Mouse (Mus musculus) cerebellum, postnatal 25 days (tissue): ENCODE data around the gene Gse1.
A peak's percentile ranks its signal among the peaks of the same experiment; 100 is the strongest.

Experiments used
- DNase-seq, 2 experiments: peaks; one replicate each; pipeline ENCODE4 v3.0.0; 2021; ENCODE audit warnings: mixed read lengths in 2 of 2

Gse1 gene

GRCm38 (mm10) chr8:120559654-120560053 lies 331.4 kb downstream of the Gse1 start:
- DNase-seq = peak; percentile 45 to 53

DNA sequence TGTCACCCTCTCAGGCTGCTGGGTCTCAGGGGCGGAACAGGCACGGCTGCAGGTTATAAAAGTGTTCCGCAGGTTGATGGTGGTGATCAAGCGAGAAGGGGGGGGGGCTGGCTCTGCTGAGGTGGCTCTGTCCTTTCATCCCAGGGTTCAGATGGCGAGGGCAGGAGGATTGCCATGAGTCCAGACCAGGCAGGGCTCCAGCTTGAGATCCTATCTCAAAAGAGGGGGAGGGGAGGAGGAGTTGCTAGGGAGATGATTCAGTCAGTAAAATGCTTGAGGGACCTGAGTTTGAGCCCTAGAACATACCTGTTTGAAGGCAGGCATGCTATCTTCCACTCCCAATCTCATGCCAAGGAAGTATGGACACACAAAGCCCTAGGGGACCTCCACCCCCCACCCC lies 332.3 kb downstream of the Gse1 start:
- no peak for DNase-seq

DNA sequence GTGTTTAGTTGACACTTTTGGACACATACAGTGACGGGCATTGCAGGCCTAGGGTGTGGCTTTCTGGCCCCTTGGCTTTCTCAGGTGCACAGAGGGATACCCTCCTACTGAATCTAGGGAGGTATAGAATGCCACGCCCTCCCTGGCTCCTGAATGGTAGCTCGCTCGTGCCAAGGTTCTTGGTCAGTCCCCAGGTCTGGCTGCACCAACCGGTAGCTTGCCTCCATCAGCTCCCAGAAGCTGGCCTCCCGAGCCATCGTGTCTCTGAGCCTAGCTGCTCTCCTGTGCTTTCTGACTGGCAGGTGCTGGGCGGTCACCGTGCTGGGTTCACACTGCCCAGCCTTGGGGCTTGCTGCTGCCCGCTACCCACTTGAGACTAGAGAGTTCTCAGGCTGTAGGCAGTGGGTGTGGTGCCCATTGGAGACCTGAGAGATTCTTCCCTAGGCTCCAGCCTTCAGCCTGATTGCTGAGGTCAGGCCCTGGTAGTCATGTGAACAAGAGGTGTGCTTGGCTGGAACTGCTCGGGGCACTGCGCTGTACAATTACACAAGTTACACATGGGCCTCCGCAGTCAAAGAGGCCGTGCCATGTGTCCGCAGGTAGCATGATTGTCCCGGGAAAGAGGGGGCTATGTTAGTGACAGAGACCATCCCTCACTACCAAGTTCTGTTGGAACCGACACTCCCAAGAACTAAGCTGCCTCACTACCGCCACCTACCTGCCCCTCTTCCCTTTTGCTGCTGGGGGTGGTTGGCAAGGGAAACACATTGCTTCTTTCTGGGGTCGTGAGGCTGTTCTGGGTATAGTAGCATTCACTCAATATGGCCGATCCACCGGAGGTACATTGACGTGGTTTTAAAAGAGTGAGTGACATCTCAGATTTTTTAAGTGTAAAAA lies 333.5 kb downstream of the Gse1 start:
- peak; percentile 57 to 74 for DNase-seq

- DNase-seq = no peak
These were observed 334.6 kb downstream of the Gse1 start for GRCm38 (mm10) chr8:120562680-120563347.

- DNase-seq = no peak
These were observed 335.1 kb downstream of the Gse1 start for GRCm38 (mm10) chr8:120563348-120563724.

- peak; percentile 74 to 76 for DNase-seq
These were observed 335.9 kb downstream of the Gse1 start for GRCm38 (mm10) chr8:120563851-120564837.

- no peak for DNase-seq
These were observed 337.0 kb downstream of the Gse1 start for GRCm38 (mm10) chr8:120565151-120565711.

GRCm38 (mm10) chr8:120566681-120567080 lies 338.4 kb downstream of the Gse1 start:
- DNase-seq = peak; percentile 67 to 79

GRCm38 (mm10) chr8:120567731-120568130 lies 339.5 kb downstream of the Gse1 start:
- no peak for DNase-seq

DNA sequence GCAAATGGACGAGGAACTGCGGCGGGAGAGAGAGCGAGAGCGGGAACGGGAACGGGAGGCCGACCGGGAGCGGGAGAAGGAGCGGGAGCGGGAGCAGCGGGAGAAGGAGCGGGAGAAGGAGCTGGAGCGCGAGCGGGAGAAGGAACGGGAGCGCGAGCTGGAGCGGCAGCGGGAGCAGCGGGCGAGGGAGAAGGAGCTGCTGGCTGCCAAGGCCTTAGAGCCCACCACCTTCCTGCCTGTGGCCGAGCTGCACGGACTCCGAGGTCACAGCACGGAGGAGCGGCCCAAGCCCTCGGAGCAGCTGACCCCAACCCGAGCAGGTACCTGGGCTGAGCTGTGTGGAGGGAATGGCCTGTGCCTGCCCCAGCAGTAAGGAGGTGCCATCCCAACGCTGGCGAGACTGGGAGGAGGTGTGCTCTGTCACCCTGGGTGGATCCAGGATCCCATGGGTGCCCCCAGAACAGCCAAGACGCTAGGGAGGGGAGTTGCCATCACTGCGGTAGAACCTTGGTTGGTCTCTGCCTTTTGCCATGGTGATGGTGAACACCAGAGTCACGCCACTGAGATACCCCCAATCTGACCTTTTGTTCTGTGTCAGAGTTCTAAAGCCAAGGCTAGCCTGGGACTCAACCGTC lies 340.0 kb downstream of the Gse1 start:
- DNase-seq = no peak

GRCm38 (mm10) chr8:120569123-120569522 lies 340.9 kb downstream of the Gse1 start:
- DNase-seq = no peak

GRCm38 (mm10) chr8:120569939-120570715 lies 341.9 kb downstream of the Gse1 start:
- DNase-seq = peak; percentile 83 to 87

- no peak for DNase-seq
These were observed 343.3 kb downstream of the Gse1 start for GRCm38 (mm10) chr8:120571561-120571960.

- peak; percentile 69 to 77 for DNase-seq
These were observed 344.3 kb downstream of the Gse1 start for GRCm38 (mm10) chr8:120572534-120572933.

DNA sequence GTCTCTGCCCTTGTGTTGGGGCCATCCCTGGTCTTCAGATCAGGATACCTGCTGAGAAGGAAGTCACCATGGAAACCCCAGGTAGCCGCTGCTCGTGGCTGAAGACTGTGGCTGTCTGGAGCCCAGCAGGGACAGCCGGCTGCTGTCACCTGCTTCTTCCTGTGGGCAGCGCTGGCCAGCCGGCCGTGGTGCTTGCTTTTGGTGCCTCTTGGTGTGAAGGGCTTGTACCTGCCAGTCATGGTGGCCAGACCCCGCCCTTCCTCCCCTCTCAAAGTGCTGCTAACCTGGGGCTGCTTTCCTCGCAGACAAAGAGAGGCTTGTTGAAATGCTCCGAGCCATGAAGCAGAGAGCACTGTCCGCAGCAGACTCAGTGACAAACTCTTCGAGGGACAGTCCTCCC lies 345.6 kb downstream of the Gse1 start:
- DNase-seq = peak; percentile 50 to 52

DNA sequence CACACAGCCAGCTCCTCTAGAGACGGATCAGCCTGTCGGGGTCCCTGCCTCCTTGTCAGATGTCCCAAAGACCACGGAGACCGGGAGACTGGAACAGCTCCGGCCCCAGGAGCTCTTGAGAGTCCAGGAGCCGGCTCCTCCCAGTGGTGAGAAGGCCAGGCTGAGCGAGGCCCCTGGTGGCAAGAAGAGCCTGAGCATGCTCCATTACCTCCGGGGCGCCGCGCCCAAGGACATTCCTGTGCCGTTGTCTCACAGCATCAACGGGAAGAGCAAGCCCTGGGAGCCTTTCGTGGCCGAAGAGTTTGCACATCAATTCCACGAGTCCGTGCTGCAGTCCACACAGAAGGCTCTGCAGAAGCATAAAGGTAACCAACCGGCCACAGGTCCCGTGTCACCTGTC lies 346.7 kb downstream of the Gse1 start:
- DNase-seq = peak in 1 of 2 experiments; percentile 29

DNA sequence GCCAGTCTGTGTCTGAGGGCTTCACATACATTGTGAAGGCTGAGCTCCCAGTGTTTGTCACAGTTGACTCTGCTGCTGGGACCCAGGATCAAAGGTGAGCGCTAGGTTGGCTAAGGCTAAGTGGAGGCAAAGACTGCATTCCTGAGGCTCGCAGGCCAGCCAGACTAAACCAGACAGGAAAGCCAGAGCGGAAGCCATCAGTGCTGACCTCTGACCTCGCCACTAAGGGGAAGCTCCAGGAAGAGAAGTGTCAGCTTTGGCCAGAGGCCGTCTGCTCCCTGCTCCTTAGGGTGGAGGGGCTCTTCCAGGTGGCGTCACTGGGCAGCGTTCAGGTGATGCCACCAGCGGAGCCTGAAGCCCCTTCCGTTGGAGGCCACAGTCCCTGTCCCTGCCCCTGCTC lies 347.5 kb downstream of the Gse1 start:
- DNase-seq = no peak

GRCm38 (mm10) chr8:120577821-120578220 lies 349.6 kb downstream of the Gse1 start:
- DNase-seq = peak; percentile 66 to 70

DNA sequence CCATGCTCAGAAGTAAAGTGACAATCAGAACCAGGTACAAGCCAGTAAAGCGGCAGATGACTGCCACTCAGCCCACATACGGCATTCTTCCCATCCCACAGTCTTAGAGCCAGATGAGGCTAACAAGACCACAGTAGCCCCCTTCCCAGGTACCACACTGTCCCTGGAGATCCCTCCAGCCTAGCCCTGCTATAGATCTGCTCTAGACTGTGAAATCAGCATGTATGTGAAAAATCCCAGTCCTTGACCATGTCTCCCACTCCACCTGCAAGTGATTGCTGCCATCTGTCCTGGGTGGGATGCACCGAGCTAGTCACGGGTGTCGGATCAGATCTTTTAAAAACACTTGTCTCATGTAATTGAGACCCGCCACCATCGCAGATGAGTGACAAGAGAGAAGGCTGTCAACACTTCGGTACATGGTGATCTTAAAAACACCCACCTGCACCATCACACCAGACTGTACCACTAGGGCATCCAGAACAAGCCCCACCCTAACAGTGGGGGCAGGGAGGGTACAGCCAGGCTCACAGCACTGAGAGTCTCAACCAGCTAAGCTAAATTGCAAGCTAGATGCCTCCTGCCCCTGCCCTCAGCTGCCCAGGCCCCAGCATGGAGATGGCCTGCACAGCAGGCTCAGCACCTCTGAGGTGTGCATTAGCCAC lies 352.2 kb downstream of the Gse1 start:
- DNase-seq = no peak

DNA sequence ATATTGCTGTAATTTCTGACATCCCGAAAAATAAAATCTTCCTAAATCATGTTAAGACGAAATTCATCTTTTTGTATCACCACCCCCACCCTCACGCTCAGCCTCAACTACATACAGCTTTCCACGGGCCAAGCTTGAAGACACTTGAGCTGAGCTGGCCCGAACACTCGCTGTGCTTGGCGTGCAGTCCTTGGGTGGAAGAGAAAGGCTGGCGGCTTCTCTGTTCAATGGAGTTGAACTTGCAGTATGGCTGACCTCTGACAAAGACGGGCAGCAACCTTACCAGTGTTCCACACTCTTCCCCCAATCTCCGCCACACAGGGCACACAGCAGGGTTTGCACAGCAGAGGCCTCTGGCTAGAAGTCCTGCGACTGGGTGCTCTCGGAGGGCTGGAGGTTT lies 353.1 kb downstream of the Gse1 start:
- peak in 1 of 2 experiments; percentile 34 for DNase-seq

DNA sequence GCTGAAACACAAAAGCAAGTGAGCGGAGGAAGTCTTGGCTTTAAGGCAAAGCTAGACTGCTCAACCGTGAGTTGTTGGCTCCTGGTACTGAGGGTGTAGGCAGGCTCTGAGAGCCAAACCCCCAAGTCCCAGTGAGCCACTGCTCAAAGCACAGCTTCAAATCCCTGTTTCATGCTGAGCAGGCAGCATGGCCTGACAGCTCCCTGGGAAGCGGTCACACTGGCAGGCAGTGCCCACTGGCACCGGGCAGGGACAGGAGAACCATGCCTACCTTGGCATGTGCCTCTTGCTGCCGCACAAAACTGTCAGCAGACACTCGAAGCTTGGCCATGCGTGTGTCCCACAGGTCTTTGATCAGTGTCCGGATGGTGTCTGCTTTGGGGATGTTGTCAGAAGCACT lies 353.6 kb downstream of the Gse1 start:
- peak; percentile 53 to 59 for DNase-seq
